Mouse (Mus musculus) cerebellum, adult 18-20 months (tissue): ENCODE measurements at regions not wholly inside any gene's neighbourhood (a gene's known extent, or its start where the extent isn't known, plus 50 kb on each side); places are given as distances from the start of the nearest gene placed in this dataset.
A peak's percentile ranks its signal among the peaks of the same experiment; 100 is the strongest.

Experiments used
- DNase-seq, 2 experiments: peaks; one replicate each; pipeline ENCODE4 v3.0.0; 2021

DNA sequence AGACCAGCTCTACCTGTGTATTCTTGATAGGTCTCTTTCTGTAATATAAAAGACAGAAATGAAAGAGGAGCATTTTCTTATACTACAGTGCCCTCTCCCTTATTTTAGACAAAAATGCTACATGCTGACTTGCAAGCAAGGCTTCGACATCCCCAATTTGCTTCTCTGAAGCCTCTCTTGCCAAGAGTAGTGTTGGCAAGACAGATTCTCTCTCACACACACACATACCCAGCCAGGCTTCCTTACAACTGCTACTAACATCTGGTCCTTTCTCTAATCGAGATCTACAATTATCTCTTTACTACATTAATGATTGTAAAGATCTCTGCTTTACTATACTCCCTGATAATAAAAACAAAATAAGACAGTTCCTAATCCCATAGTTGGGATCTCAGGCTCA, 87.5 kb upstream of the Daam1 start:
- no peak for DNase-seq

- DNase-seq, result no peak
Measured at GRCm38 (mm10) chr12:71746011-71746410, 84.9 kb upstream of the Daam1 start.

DNA sequence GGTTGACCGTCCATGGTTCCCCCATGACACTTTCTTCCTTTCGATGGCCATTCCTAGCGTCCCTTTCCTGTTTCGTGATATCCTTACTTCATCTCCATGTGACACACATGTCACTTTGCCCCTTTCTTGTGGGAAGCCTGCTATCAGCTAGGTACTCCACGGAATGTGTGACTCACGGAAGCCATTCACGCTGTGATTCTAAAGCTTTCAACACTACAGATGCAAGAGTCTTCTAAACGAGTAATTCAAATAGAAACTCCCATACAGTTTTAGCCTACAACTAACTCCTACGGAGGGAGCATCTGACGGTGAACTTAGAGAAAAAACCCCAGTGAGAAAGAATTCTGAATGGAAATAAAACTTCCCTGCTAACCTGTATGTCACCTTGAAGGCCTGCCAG, 83.5 kb upstream of the Daam1 start:
- no peak for DNase-seq

DNA sequence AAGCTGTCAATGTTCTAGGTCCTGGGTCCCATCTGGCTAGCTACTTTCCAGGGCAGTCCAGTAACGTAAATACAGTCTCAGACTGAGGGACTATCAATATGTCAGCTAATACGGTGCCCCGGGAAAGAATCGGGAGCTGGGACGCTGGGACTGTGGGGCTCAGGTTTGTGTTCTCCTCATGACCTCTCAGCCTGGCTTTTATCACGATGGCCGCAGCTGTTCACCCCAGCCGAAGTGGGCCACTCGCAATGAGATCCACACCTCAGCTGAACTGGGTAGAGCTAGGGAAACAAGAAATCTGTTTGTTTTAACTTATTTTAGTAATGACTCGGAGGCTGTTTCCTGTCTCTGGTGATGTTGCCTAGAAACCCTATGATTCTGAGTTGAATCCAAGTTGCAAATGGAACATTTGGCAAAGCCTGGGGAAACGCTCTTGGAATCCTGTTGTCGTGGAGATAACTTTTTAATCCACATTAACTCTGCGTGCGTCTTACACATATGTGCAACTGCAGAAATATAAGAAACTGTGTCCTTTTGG, 83.0 kb upstream of the Daam1 start:
- DNase-seq, result peak; percentile 10 to 25

- DNase-seq, result peak; percentile 61 to 63
Measured at GRCm38 (mm10) chr12:71748731-71749130, 82.1 kb upstream of the Daam1 start.

- DNase-seq, result no peak
Measured at GRCm38 (mm10) chr12:71749668-71750067, 81.2 kb upstream of the Daam1 start.

DNA sequence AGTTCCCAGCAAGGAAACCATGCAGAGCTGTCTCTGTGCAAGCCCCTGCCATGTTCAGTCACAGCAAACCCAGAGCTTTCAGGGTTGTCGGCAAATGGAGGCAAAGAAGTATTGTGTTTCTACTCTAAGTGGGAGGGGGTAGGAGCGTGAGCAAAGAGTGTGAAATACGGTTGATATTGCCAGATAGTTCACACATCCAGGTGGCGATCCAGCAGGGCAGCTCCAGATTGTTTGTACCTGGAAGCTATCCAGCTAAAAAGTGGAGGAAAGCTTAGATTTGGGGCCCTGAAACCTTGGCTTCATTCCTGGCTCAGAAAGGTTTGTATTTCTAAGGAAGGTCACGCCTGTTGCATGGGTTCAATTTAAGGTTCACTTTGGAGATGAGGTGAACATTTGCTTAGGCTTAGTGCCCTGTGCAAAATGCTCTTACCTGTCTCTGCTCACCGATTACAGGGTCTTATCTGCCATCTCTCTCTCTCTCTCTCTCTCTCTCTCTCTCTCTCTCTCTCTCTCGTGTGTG, 78.1 kb upstream of the Daam1 start:
- DNase-seq, result peak; percentile 42 to 44

DNA sequence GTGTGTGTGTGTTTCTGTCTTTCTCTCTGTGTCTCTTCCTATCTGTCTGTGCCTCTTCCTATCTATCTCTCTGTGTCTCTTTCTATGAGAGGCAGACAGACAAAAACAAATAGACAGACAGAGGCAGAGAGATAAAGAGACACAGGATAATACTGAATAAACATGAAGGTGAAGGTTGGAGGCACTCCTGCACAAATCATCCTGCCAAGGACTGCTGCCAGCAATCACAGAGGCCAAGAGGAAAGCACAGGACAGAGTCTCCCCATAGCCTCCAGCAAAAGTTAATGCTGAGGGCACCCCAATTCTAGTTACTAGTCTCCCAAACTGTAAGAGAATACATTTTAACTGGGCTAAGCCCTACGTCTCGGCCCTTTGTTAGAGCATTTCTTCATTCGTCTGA, 77.6 kb upstream of the Daam1 start:
- no peak for DNase-seq

- no peak for DNase-seq
Measured at GRCm38 (mm10) chr12:71763194-71763593, 67.7 kb upstream of the Daam1 start.

- no peak for DNase-seq
Measured at GRCm38 (mm10) chr12:71766086-71766485, 64.8 kb upstream of the Daam1 start.

DNA sequence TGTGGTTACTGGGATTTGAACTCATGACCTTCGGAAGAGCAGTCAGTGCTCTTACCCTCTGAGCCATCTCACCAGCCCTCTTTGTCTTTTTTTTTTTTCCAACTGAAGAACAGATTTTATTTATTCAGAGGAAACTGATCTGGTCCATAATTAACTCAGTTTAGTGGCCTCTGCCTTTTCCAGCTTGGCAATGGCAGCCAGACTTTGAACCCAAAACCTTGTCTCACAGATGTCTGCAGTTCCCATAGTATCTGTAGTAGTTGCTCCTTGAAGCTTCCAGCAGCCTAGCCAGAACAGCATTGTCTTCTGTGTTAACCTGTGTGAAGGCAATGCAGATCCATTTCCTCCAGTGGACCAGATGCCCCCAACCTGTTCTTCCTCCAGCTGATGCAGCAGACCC, 64.2 kb upstream of the Daam1 start:
- DNase-seq, result no peak

- no peak for DNase-seq
Measured at GRCm38 (mm10) chr12:71767896-71768295, 63.0 kb upstream of the Daam1 start.

GRCm38 (mm10) chr12:71768471-71768870, 62.4 kb upstream of the Daam1 start:
- peak; percentile 69 to 80 for DNase-seq

DNA sequence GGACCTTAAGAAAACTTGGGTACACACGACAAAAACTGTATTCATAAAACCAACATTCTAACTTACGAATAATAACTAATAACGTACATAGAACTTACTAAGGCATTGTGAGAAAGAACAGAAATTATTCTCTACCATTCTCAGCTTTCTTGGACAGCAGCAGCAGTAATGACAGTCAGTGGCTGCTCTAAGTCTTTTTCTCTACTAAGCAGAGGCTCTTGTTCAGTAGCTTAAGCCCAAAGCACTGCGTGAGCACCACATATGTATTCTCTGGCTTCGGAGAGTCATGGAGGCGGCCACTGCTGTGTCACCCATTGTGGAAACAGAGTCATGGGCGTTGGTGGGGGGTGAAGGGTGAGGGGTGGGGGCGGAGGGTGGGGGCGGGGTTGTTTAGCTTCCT, 62.0 kb upstream of the Daam1 start:
- no peak for DNase-seq

GRCm38 (mm10) chr12:71769302-71769701, 61.6 kb upstream of the Daam1 start:
- no peak for DNase-seq

DNA sequence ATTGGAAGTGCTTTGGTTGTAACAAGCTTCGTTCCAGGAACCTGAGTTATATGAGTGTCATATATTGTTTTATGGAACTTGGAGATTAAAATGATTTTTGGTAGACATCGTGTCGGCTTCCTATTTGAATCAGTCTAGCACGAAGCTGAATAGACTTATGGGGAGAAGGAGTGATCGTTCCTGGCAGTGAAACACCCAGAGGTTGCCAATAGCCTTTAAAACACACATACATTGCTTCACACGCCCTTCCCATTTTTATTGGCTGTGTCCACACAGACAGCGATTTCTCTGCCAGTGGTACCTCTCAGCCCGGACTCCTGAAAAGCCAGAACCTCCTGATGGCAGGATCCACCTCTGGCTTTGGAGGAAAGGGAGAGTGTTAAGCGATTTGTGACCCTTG, 57.0 kb upstream of the Daam1 start:
- no peak for DNase-seq

DNA sequence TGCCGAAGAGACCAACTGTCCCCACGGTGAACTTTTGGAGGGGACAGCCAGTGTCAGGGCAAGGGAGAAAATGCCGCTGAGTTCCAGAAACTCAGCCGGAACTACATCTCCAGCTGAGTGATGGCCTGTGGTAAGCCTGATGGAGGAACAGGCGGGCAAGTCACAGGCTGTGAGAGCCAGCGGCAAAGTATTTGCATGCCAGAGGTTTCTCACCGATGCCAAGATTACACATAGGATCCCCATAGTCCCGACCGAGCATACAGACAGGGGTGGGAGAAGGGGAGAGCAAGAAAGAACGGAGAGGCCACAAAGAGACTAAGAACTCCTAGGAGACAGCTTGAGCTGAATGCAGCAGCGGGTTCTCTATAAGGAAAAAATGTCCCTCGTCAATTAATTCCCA, 55.8 kb upstream of the Daam1 start:
- no peak for DNase-seq

- DNase-seq, result no peak
Measured at GRCm38 (mm10) chr12:71778137-71778536, 52.7 kb upstream of the Daam1 start.

DNA sequence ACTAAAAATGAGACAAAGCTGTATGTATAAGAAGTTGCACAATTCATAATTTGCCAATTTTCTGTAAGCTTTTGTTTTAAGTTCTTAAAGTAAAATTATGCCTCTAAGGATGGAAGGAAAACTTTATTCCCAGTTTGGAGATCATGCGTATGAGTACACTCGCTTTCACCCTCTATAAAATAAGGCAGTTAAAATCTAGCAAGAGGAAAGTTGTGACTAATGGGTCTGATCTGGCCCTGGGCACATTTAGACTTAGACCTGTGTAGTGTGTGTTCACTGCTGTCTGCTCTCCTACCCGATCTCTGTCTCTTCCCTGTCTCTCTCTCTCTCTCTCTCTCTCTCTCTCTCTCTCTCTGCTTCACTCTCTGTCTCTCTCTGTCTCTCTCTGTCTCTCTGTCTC, 51.9 kb upstream of the Daam1 start:
- no peak for DNase-seq

DNA sequence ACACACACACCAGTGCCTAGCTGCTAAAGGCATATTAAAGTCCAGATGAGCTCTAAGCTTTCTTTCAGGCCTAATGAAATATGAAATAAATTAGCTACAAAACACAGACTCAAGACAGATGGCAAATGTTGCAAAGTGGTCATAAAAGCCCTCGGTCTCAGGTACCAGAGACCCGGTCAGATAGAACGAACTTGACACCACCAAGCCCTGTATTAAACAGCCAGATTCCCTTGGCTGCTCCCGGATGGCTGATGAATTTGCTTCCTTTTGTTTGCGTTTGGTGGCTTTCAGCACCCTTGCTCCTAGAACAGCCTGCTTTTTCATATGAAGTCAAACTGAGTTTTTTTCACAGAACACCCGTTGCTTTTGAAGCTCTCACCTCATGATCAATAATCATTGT, 51.5 kb upstream of the Daam1 start:
- DNase-seq, result no peak
